Mouse (Mus musculus): Measurements from ENCODE around the gene Tmem210.

Gene Tmem210

DNA sequence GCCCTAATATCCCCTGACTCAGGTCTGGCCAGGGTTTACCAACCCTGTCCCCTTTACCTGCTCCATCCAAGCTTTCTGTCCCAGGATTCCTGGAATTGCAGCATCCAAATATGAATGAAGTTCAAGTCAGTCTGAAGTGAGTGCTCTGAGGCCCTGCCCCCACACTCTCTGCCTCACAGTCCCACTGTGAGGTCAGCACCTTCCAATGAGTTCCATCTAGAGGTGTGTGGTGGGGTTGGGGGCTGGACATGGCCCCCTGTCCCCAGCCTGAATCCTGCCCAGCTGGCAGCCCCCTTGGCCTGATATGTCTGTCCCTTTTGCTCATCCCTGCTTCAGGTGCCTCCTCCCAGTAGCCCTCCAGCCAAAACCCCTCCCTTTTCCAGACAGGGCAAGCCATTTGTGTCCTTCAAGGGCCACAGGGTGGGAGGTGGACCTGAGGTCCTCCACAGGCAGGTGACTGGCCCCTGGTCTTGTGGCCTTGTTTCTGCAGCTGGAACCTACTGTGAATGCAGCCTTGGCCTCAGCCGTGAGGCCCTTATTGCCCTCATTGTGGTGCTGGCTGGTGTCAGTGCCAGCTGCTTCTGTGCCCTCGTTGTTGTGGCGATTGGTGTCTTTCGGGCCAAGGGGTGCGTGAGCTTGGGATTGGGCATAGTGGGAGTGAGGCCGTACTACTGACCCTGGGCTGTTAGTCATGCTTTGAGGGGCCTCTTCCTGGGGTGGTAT, at the start of gene Tmem210:
Gene Tmem210, plus strand, starts transcription at position 219 of the 723 bp plus-strand sequence.
- in situ Hi-C loops (cut with MboI, MseI): no loop called here

- in situ Hi-C loops (cut with MboI, MseI): no loop called here
Observed at GRCm38 (mm10) chr2:25239766-25240165, 48.2 kb upstream of the Tmem210 start.

GRCm38 (mm10) chr2:25240310-25240709, 47.6 kb upstream of the Tmem210 start:
- in situ Hi-C loops (cut with MboI, MseI): no loop called here

DNA sequence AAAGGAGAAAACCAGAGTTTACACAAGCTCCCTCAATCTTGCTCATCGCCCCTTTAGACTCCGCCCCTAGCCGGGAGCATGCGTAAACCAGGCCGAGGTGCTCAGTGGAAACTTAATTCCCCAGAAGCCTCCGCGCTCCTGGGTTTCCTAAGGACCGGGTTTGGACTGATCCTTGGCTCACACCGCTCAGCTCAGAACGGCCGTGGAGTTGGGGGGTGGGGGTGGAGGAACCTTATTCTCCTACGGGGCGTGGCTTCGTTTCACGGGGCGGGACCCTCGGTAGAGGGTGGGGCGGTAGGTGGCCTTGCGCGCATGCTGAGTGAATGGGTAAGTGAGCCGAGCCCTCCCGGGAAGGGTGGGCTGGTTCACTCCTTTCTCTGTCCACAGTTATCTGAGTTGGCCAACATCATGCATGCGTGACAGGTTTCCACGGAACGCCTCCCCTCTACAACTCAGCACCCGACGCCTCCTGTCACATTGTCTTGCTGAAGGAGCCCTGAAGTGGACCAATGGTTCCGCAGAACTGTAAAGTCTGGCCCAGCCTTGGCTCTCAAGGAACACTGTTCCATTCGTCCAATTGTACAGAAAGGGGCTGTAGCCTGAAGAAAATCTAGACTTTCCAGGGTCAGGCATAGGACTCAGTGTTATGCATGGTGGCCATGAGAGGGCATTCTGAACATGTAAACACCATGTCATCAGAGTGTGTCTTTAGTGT, 47.1 kb upstream of the Tmem210 start:
- in situ Hi-C loops (cut with MboI, MseI): no loop called here

DNA sequence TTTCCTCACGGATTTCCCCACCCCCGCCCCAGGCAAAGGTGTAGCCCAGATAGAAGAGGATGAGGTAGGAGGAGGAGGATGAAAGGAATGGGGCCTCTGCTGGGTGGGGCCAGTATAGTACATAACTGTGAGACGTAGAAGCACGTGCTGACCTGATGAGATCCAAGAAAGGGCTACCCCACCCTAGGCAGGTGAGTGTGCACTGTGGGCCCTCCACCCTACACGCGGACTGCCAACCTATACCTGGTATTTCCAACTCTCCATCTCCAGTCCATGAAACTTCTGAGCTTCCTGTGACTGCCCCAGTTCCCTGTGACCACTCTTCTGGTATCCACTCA, 46.5 kb upstream of the Tmem210 start:
- in situ Hi-C loops (cut with MboI, MseI): no loop called here

DNA sequence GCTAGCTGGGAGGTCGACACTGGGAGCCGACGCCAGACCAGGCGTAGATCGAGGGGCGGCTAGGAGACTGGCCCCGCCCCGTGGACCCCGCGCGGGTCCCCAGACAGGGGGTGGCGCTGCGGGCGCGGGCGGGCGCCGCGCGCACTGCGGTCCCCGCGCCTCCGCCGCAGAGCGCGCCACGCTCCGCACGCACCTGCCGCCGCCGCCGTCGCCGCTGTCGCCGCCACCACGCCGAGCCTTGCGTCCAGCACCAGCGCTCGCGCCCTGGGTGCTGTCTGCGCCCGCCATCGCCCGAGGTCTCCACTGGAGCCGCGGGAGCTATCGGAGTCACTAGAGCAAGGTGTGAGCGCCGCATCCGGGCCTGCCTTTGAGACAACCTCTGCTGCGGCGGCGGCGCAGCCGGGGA, 45.8 kb upstream of the Tmem210 start, which contains the start of the genes Rnf208 and Cysrt1:
Gene Rnf208, plus strand, starts transcription at position 155 of the 406 bp plus-strand sequence.
Gene Cysrt1, minus strand, starts transcription at position 352 of the 406 bp plus-strand sequence.
- in situ Hi-C loops (cut with MboI, MseI): no loop called here

DNA sequence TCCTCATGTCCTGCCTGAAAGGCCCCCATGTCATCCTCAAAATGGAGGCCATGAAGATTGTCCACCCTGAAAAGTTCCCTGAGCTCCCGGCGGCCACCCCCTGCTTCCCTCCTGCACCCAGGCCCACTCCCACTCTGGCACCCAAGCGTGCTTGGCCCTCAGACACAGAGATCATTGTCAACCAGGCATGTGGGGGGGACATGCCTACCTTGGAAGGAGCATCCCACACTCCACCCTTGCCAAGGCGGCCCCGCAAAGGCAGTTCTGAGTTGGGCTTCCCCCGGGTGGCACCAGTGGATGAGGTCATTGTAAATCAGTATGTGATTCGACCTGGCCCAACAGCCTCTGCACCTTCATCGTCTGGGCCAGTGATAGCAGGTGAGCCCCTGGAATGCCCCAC, 44.6 kb upstream of the Tmem210 start:
- in situ Hi-C loops (cut with MboI, MseI): no loop called here

GRCm38 (mm10) chr2:25244144-25244543, 43.8 kb upstream of the Tmem210 start:
- in situ Hi-C loops (cut with MboI, MseI): no loop called here

- in situ Hi-C loops (cut with MboI, MseI): no loop called here
Observed at GRCm38 (mm10) chr2:25246183-25247072, 41.5 kb upstream of the Tmem210 start, which contains the start of gene AL732309.1. AL732309.1 (minus strand) TSS chr2:25246863.

GRCm38 (mm10) chr2:25252331-25252730, 35.6 kb upstream of the Tmem210 start:
- in situ Hi-C loops (cut with MboI, MseI): loop anchor here in 1 of 2 experiments (5.0 kb wide), 1 partner anchor 60 kb away; no protein-coding TSS in a partner anchor

DNA sequence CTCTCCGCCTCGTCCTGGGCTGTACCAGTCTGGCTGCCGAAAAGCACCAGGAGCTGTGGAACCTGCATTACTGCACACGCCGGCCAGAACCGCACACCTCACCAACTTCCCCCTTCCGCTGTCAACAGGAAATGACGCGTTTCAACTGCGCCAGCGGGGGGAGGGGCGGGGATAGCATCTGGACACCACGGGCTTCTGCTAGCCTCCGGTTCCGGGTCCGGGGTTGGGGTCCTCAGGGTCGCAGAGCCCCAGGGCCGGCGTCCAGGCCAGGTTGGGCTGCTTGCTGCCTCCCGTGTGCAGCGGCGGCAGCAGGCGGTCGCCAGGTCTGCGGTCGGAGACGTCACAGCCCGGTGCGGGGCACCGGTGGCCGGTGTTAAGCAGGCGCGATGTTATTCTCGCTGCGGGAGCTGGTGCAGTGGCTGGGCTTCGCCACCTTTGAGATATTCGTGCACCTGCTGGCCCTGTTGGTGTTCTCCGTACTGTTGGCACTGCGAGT, 32.6 kb upstream of the Tmem210 start, which contains the start of gene Tmem203:
Gene Tmem203, plus strand, starts transcription at position 156 of the 496 bp plus-strand sequence.
- in situ Hi-C loops (cut with MboI, MseI): loop anchor here in 1 of 2 experiments (5.0 kb wide), 1 partner anchor 33 kb away; the partner anchor contains the start of gene Tubb4b

- in situ Hi-C loops (cut with MboI, MseI): loop anchor here in 1 of 2 experiments (5.0 kb wide), 1 partner anchor 34 kb away; the partner anchor contains the start of gene Tubb4b
Observed at GRCm38 (mm10) chr2:25256443-25257109, 31.4 kb upstream of the Tmem210 start.

GRCm38 (mm10) chr2:25257250-25257649, 30.7 kb upstream of the Tmem210 start:
- in situ Hi-C loops (cut with MboI, MseI): loop anchor here in 1 of 2 experiments (5.0 kb wide), 1 partner anchor 35 kb away; the partner anchor contains the start of gene Tubb4b

DNA sequence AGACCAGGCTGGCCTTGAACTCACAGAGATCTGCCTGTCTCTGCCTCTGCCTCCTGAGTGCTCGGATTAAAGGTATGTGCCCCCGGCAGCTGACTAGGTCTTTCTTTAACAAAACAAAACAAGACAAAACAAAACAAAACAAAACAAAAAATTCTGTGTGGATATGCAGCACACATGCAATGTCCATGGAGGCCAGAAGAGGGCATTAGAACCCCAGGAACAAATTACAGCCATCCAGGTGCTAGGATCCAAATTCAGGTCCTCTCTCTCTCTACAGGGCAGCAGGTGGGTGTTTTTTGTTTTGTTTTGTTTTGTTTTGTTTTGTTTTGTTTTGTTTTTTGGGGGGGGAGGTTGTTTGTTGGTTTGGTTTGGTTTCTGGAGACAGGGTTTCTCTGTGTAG, 29.1 kb upstream of the Tmem210 start:
- in situ Hi-C loops (cut with MboI, MseI): loop anchor here in 1 of 2 experiments (5.0 kb wide), 1 partner anchor 37 kb away; the partner anchor contains the start of gene Tubb4b

- in situ Hi-C loops (cut with MboI, MseI): no loop called here
Observed at GRCm38 (mm10) chr2:25261870-25262269, 26.1 kb upstream of the Tmem210 start.

- in situ Hi-C loops (cut with MboI, MseI): no loop called here
Observed at GRCm38 (mm10) chr2:25262291-25262767, 25.6 kb upstream of the Tmem210 start, which contains the start of gene Tprn. Tprn (plus strand) TSS chr2:25262618.

- in situ Hi-C loops (cut with MboI, MseI): no loop called here
Observed at GRCm38 (mm10) chr2:25262795-25263622, 24.9 kb upstream of the Tmem210 start.

DNA sequence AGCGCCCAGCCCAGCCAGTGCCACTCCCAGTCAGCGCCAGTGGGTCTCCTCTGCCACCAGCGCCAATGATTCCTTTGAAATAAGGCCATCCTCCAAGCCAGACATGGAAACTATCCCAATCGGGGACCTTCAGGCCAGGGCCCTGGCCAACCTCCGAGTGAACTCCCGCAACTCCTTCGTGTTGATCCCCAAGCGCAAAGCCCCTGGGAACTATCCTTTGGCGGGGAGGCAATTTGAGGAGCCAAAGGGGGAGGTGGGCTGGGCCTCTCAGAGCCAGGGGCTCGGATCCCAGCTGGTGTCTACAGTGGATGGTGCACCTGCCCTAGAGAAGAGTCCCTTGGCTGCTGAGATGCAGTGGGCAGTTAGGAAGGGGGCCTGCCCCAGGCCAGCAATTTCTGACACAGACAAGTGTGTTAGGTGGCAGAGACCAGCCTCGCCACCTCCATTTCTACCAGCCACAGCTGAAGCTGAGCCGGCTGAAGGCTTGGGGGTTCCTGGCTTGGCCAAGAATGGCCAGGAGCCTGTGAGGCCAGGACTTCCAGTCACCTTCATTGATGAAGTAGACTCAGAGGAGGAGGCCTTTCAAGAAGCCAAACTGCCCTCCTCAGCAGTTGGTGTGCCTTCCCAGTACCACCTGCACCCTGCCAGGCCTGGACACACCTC, 24.2 kb upstream of the Tmem210 start:
- in situ Hi-C loops (cut with MboI, MseI): no loop called here

GRCm38 (mm10) chr2:25264286-25264660, 23.7 kb upstream of the Tmem210 start:
- in situ Hi-C loops (cut with MboI, MseI): no loop called here
